Mouse (Mus musculus) B cell, adult 62 days (primary cell): ENCODE measurements around the gene Hmx3. TPM values are rescaled to one million over a fixed set of nuclear protein-coding genes. Genes with fewer than 3 reads are reported as not detected.

ENCODE experiments used
- total RNA-seq: library from RNA; stranded (reverse); gene quantifications from 4 replicates; pipeline ENCODE4 v1.2.4, GENCODE M21; 2023

The Hmx3 gene
- not detected in 4 replicates for total RNA-seq

GRCm38 (mm10) chr7:131542115-131542871 is at the start of gene Hmx3:
TSS of gene Hmx3 (plus strand) at chr7:131542867.

GRCm38 (mm10) chr7:131548473-131548872 is 5.8 kb downstream of the Hmx3 start, which contains the start of gene Hmx2:
TSS of gene Hmx2 (plus strand) at chr7:131548773.

GRCm38 (mm10) chr7:131559986-131560696 is 17.5 kb downstream of the Hmx3 start, which contains the start of gene Bub3:
TSS of gene Bub3 (plus strand) at chr7:131560222.

Other genes with a start within 250 kb of the Hmx3 start
- gene Cuzd1, start 220.6 kb upstream of the Hmx3 start, total RNA-seq, result not detected in 4 replicates
- gene Fam24b, start 213.4 kb upstream of the Hmx3 start, total RNA-seq, result 1.4 TPM in 1 of 4 replicates, not detected in the others
- not detected in 4 replicates for gene Fam24a, start 209.0 kb upstream of the Hmx3 start, total RNA-seq
- gene 2310057M21Rik, start 180.1 kb upstream of the Hmx3 start, total RNA-seq, result 18.6 to 22.1 TPM (median 19.9 TPM) in 4 replicates
- 13.3 to 16.0 TPM (median 14.6 TPM) in 4 replicates for gene Pstk, start 171.7 kb upstream of the Hmx3 start, total RNA-seq
- 54.5 to 76.7 TPM (median 69.1 TPM) in 4 replicates for gene Ikzf5, start 132.3 kb upstream of the Hmx3 start, total RNA-seq
- 20.0 to 23.5 TPM (median 20.9 TPM) in 4 replicates for gene Acadsb, start 132.3 kb upstream of the Hmx3 start, total RNA-seq
- gene Hmx2, start 5.9 kb downstream of the Hmx3 start, total RNA-seq, result not detected in 4 replicates
- 47.2 to 57.2 TPM (median 48.1 TPM) in 4 replicates for gene Bub3, start 17.4 kb downstream of the Hmx3 start, total RNA-seq